In genomic region chr8:13740323-13740770, GRCm38 (mm10) we compare ENCODE assay signal across 9 mouse cellular contexts. TPM values are rescaled to one million over a fixed set of nuclear protein-coding genes. Genes with fewer than 3 reads are reported as not detected.
DNase-seq lines count a peak whose midpoint lies in the region; ATAC-seq and TF ChIP-seq lines count a peak whose summit lies in the region.
"Had no signal": no experiment of that assay in that cellular context is flagged by ENCODE, and none has a peak within 500 bp of the region (broad histone marks: within the 10 kb centered on the region; RNA-seq: fewer than 3 reads in every experiment).

No protein-coding gene starts in this region.

- no peak overlapping the region for H3K27ac ChIP-seq in CH12.LX (ENCODE audit: insufficient read depth, low read depth)
- peak overlapping the region; percentile 80 for H3K27ac ChIP-seq in liver, embryonic 16.5 days (ENCODE audit: low read length)
- H3K27ac ChIP-seq: neural tube, embryonic 12.5 days had no signal

- H3K36me3 ChIP-seq in CH12.LX (replicated peaks in 1 of 2; ENCODE audit: control insufficient read depth in 1 of 2, insufficient read depth in 1 of 2, low read length in 1 of 2) = no peaks in the 10 kb centered on the region
- no peaks in the 10 kb centered on the region for H3K36me3 ChIP-seq in liver, embryonic 16.5 days (ENCODE audit: control insufficient read depth, insufficient read depth)
- H3K36me3 ChIP-seq: neural tube, embryonic 12.5 days had no signal

- no peak for TF ChIP-seq CTCF in CH12.LX (conservative IDR thresholded peaks at IDR 0.05 in 1 of 2, IDR thresholded peaks at IDR 0.05 in 1 of 2; ENCODE audit: low read depth in 2 of 2, low read length in 2 of 2)

- in situ Hi-C loops in CH12.LX (cut with MboI; ENCODE audit: low pct_ligation_motif_present, low pct_unique_long_range_greater_than_20kb, low sequenced_read_pairs) = loop anchor here (10.0 kb wide), 3 partner anchors 66 to 326 kb away; partner anchors contain the start of gene Rasa3

- TF ChIP-seq RAD21 in CH12.LX (IDR thresholded peaks at IDR 0.05; ENCODE audit: low read depth, low read length) = no peak

- TF ChIP-seq EP300 in CH12.LX (IDR thresholded peaks at IDR 0.05; ENCODE audit: low read length) = no peak

- no peak for TF ChIP-seq POLR2A in CH12.LX (IDR thresholded peaks at IDR 0.05; ENCODE audit: low read depth, low read length)

- intact Hi-C loops in gastrocnemius, postnatal 14 days (cut with DNase I; ENCODE audit: low total_unique reads) = no loop called here

- no peak overlapping the region for H3K4me3 ChIP-seq in CH12.LX (replicated peaks in 1 of 3; ENCODE audit: low read depth in 2 of 3, low read length in 2 of 3, poor library complexity in 1 of 3)
- no peak overlapping the region for H3K4me3 ChIP-seq in liver, embryonic 16.5 days (ENCODE audit: low read depth, low read length)
- H3K4me3 ChIP-seq: neural tube, embryonic 12.5 days had no signal

- H3K9ac ChIP-seq in CH12.LX (ENCODE audit: insufficient read depth, low read depth) = no peak overlapping the region
- H3K9ac ChIP-seq in liver, embryonic 16.5 days (ENCODE audit: low read depth, low read length) = peak overlapping the region; percentile 32; the same call in 1 of the 2 replicates
- H3K9ac ChIP-seq: neural tube, embryonic 12.5 days had no signal

- DNase-seq in adrenal gland, adult 2 months = peak; percentile 27
- DNase-seq in adrenal gland, postnatal 4 days (ENCODE audit: low spot score in 2 of 2) = no peak
- DNase-seq in CH12.LX (ENCODE audit: extremely low read depth) = no peak
- peak; percentile 34 for DNase-seq in kidney, adult 18-20 months
- DNase-seq in thymus, postnatal 0 days (ENCODE audit: low spot score) = peak; percentile 81
- DNase-seq in gastrocnemius, postnatal 14 days = no peak

- H3K4me1 ChIP-seq in CH12.LX (ENCODE audit: control insufficient read depth in 1 of 2, insufficient read depth in 2 of 2) = peaks cover 0 to 9% of the 10 kb centered on the region in 2 experiments; a peak in 2 of 4 replicates
- H3K4me1 ChIP-seq in liver, embryonic 16.5 days (ENCODE audit: control insufficient read depth, low read depth, low read length) = peaks cover 25% of the 10 kb centered on the region
- H3K4me1 ChIP-seq: neural tube, embryonic 12.5 days had no signal

- no peak overlapping the region for H3K4me2 ChIP-seq in CH12.LX (ENCODE audit: insufficient read depth, low read depth, poor library complexity, severe bottlenecking)
- H3K4me2 ChIP-seq in liver, embryonic 16.5 days (ENCODE audit: low read depth, low read length) = peak overlapping the region; percentile 51
- H3K4me2 ChIP-seq: neural tube, embryonic 12.5 days had no signal

- H3K9me3 ChIP-seq in CH12.LX (replicated peaks; ENCODE audit: low read length) = no peaks in the 10 kb centered on the region
- H3K9me3 ChIP-seq in liver, embryonic 16.5 days (replicated peaks; ENCODE audit: control insufficient read depth, low read length) = no peaks in the 10 kb centered on the region
- H3K9me3 ChIP-seq: neural tube, embryonic 12.5 days had no signal

- no peaks in the 10 kb centered on the region for H3K27me3 ChIP-seq in CH12.LX (replicated peaks)
- H3K27me3 ChIP-seq in liver, embryonic 16.5 days (ENCODE audit: control insufficient read depth, insufficient read depth, low read depth, low read length) = no peaks in the 10 kb centered on the region
- H3K27me3 ChIP-seq: neural tube, embryonic 12.5 days had no signal

- H3K79me2 ChIP-seq in CH12.LX (replicated peaks; ENCODE audit: control insufficient read depth, extremely low read depth, insufficient read depth, poor library complexity, severe bottlenecking) = no peaks in the 10 kb centered on the region

- dilution Hi-C loops in CH12.LX (cut with MboI; ENCODE audit: extremely low pct_ligation_motif_present, extremely low pct_unique_long_range_greater_than_20kb, low sequenced_read_pairs) = no loop called here

- ATAC-seq in erythroid progenitor cell, adult 5-6 weeks (replicated peaks; ENCODE audit: low FRiP score, poor library complexity, severe bottlenecking) = peak; percentile 57
- peak; percentile 58 for ATAC-seq in liver, embryonic 16.5 days (ENCODE audit: low read depth)

- 12% methylated on average over 6 of the region's 6 CpGs for WGBS in liver, embryonic 16.5 days (ENCODE audit: insufficient replicate concordance)

TF ChIP-seq in CH12.LX, 34 proteins besides CTCF, POLR2A, EP300 and RAD21:
- no peak for TF ChIP-seq ZNF384 (IDR thresholded peaks at IDR 0.05; ENCODE audit: low read depth, low read length)
- no peak for TF ChIP-seq JUN (IDR thresholded peaks at IDR 0.05; ENCODE audit: insufficient read depth, low read depth, low read length)
- peak; percentile 12; the same call in 1 of the 2 replicates for TF ChIP-seq ETS1 (conservative IDR thresholded peaks at IDR 0.05; ENCODE audit: low read depth, low read length)
- TF ChIP-seq USF2 (conservative IDR thresholded peaks at IDR 0.05; ENCODE audit: low read depth, low read length) = no peak
- no peak for TF ChIP-seq ZKSCAN1 (IDR thresholded peaks at IDR 0.05; ENCODE audit: borderline replicate concordance, low read depth, low read length)
- TF ChIP-seq CHD2 (IDR thresholded peaks at IDR 0.05; ENCODE audit: low read length) = no peak
- no peak for TF ChIP-seq E2F4 (IDR thresholded peaks at IDR 0.05; ENCODE audit: insufficient replicate concordance, low read depth, low read length)
- TF ChIP-seq PAX5 (IDR thresholded peaks at IDR 0.05; ENCODE audit: low read length) = no peak

RNA-seq across cellular contexts. Expression of gene Cdc16, which starts 17.1 kb away (rescaled TPM):
- total RNA-seq in adrenal gland, adult 2 months (2021) = 10 to 100 TPM; 51.0 to 57.0 TPM
- polyA plus RNA-seq in adrenal gland, adult 2 months (2012; rRNA removed) = 27.5 and 28.8 TPM in 2 replicates
- 10 to 100 TPM; 68.5 to 71.7 TPM for total RNA-seq in adrenal gland, postnatal 4 days (2021)
- total RNA-seq in CH12.LX (2012; rRNA removed) (55.6 and 57.9 TPM in 2 replicates), CH12.LX (2014; rRNA removed) (94.3 and 107 TPM in 2 replicates)
- 54.2 and 55.1 TPM in 2 replicates for polyA plus RNA-seq in CH12.LX (2012; ENCODE audit: insufficient read length, low read depth)
- 28.9 and 55.5 TPM in 2 replicates for total RNA-seq in erythroid progenitor cell, adult 5-6 weeks (2015; ENCODE audit: low replicate concordance)
- total RNA-seq in erythroid progenitor cell, adult 5-6 weeks (2017; ENCODE audit: low replicate concordance) = 30.5 and 33.7 TPM in 2 replicates
- 40.1 and 41.2 TPM in 2 replicates for polyA plus RNA-seq in liver, embryonic 16.5 days (2015; fragmentation: Nextera tagmentation; extraction: Ambion mirVana)
- polyA plus RNA-seq in thymus, postnatal 0 days (2015; fragmentation: Nextera tagmentation; extraction: Ambion mirVana) = 101 and 102 TPM in 2 replicates
- 10 to 100 TPM; 34.7 to 36.8 TPM for total RNA-seq in gastrocnemius, postnatal 14 days (2021)

RNA-seq across cellular contexts. Expression of gene Cfap97d2, which starts 34.7 kb away (rescaled TPM):
- not detected for total RNA-seq in adrenal gland, adult 2 months (2021)
- polyA plus RNA-seq in adrenal gland, adult 2 months (2012; rRNA removed) = 0.13 and 0.45 TPM in 2 replicates
- under 1 TPM; 0.51 to 0.64 TPM for total RNA-seq in adrenal gland, postnatal 4 days (2021)
- not detected in 2 replicates for total RNA-seq in CH12.LX (2012; rRNA removed)
- total RNA-seq in CH12.LX (2014; rRNA removed) = not detected in 2 replicates
- not detected in 2 replicates for polyA plus RNA-seq in CH12.LX (2012; ENCODE audit: insufficient read length, low read depth)
- not detected in 2 replicates for total RNA-seq in erythroid progenitor cell, adult 5-6 weeks (2015; ENCODE audit: low replicate concordance)
- total RNA-seq in erythroid progenitor cell, adult 5-6 weeks (2017; ENCODE audit: low replicate concordance) = not detected in 2 replicates
- not detected in 2 replicates for polyA plus RNA-seq in liver, embryonic 16.5 days (2015; fragmentation: Nextera tagmentation; extraction: Ambion mirVana)
- polyA plus RNA-seq in thymus, postnatal 0 days (2015; fragmentation: Nextera tagmentation; extraction: Ambion mirVana) = 0.08 TPM in 1 of 2 replicates, not detected in the other
- total RNA-seq in gastrocnemius, postnatal 14 days (2021) = not detected

RNA-seq across cellular contexts. Expression of gene Upf3a, which starts 45.1 kb away (rescaled TPM):
- 10 to 100 TPM; 27.7 to 28.3 TPM for total RNA-seq in adrenal gland, adult 2 months (2021)
- 4.1 and 5.8 TPM in 2 replicates for polyA plus RNA-seq in adrenal gland, adult 2 months (2012; rRNA removed)
- 10 to 100 TPM; 37.3 to 38.3 TPM for total RNA-seq in adrenal gland, postnatal 4 days (2021)
- total RNA-seq in CH12.LX (2012; rRNA removed) (25.0 and 26.6 TPM in 2 replicates), CH12.LX (2014; rRNA removed) (16.4 and 18.1 TPM in 2 replicates)
- 40.5 and 50.6 TPM in 2 replicates for polyA plus RNA-seq in CH12.LX (2012; ENCODE audit: insufficient read length, low read depth)
- total RNA-seq in erythroid progenitor cell, adult 5-6 weeks (2015; ENCODE audit: low replicate concordance) = 11.2 and 17.2 TPM in 2 replicates
- 10.8 and 18.6 TPM in 2 replicates for total RNA-seq in erythroid progenitor cell, adult 5-6 weeks (2017; ENCODE audit: low replicate concordance)
- polyA plus RNA-seq in liver, embryonic 16.5 days (2015; fragmentation: Nextera tagmentation; extraction: Ambion mirVana) = 10.0 and 11.5 TPM in 2 replicates
- 37.6 and 45.9 TPM in 2 replicates for polyA plus RNA-seq in thymus, postnatal 0 days (2015; fragmentation: Nextera tagmentation; extraction: Ambion mirVana)
- 10 to 100 TPM; 11.2 to 11.5 TPM for total RNA-seq in gastrocnemius, postnatal 14 days (2021)

Comparison
In these comparisons a context has a peak if more than half of its experiments do, and no peak if none do; other contexts are left out.
1. DNase-seq: peak in adrenal gland, adult 2 months (single experiment), kidney, adult 18-20 months (single experiment) and thymus, postnatal 0 days (single experiment); none in adrenal gland, postnatal 4 days (0 of 2), CH12.LX (single experiment) and gastrocnemius, postnatal 14 days (single experiment).